Mouse (Mus musculus): ENCODE results near the gene Dll4. TPM values are rescaled to one million over a fixed set of nuclear protein-coding genes. Genes with fewer than 3 reads are reported as not detected.
A peak's percentile ranks its signal among the peaks of the same experiment; 100 is the strongest.

Gene Dll4
- polyA plus RNA-seq (2015; fragmentation: Nextera tagmentation; extraction: Ambion mirVana), result 4.0 and 4.1 TPM in 2 replicates

DNA sequence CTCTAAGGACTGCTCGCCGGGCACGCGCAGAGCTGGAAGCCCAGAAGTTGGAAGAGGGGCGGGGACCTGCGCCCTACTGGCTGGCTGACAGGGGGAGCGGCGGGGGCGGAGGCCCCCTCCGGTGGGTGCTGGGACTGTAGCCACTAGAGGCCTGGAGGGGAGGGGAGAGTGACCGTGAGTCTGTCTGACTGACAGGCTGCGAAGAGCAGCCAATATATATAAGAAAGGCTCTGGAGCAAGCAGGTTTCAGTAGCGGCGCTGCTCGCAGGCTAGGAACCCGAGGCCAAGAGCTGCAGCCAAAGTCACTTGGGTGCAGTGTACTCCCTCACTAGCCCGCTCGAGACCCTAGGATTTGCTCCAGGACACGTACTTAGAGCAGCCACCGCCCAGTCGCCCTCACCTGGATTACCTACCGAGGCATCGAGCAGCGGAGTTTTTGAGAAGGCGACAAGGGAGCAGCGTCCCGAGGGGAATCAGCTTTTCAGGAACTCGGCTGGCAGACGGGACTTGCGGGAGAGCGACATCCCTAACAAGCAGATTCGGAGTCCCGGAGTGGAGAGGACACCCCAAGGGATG is at the start of gene Dll4:
Gene Dll4 (plus strand): TSS at position 217 of the 576 bp plus-strand sequence.
- Histone ChIP-seq H3K27me3 (peaks cover 86% of the 10 kb centered on the region), H3K4me3 (peak within 1 kb of the TSS; percentile 46), H3K9me3 (no peaks in the 10 kb centered on the region), H3K36me3 (no peaks in the 10 kb centered on the region), H3K27ac (replicated peaks) (no peak within 1 kb of the TSS), H3K4me1 (peaks cover 85% of the 10 kb centered on the region), H3K4me2 (replicated peaks) (peak within 1 kb of the TSS; percentile 68), H3K9ac (replicated peaks) (peak within 1 kb of the TSS; percentile 41)
- under 1% methylated on average over 33 of the region's 33 CpGs for WGBS
- no peak for ATAC-seq (replicated peaks)

DNA sequence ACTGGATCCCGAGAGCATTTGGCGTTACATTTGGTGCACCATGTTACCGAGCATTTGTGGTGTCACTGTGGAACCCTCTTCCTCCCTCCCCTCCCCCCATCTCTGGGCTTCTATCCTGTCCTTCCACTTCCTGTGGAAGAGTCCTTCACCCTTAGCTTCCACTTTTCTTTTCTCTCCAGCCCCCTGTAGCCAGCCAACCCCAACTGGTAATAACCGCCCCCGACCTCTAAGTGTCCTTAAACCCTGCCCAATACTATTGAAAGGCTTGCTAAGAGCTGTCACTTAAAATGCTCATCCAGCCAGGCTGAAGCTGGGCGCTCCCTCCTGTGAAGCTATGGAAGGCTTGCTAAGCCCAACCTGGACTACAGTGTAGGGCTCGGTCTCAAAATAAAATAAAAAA is 48.7 kb upstream of the Dll4 start:
- H3K4me3 ChIP-seq, result no peak overlapping the region
- H3K27me3 ChIP-seq, result 0 out of 2 replicates have a peak, but pooled peaks cover 4% of the 10 kb centered on the region
- H3K27ac ChIP-seq (replicated peaks), result no peak overlapping the region
- no peak overlapping the region for H3K9ac ChIP-seq (replicated peaks)
- no peaks in the 10 kb centered on the region for H3K36me3 ChIP-seq
- 83% methylated on average over 7 of the region's 7 CpGs for WGBS
- no peak for ATAC-seq (replicated peaks)
- H3K4me2 ChIP-seq (replicated peaks), result no peak overlapping the region
- H3K4me1 ChIP-seq, result no peaks in the 10 kb centered on the region
- H3K9me3 ChIP-seq, result no peaks in the 10 kb centered on the region

DNA sequence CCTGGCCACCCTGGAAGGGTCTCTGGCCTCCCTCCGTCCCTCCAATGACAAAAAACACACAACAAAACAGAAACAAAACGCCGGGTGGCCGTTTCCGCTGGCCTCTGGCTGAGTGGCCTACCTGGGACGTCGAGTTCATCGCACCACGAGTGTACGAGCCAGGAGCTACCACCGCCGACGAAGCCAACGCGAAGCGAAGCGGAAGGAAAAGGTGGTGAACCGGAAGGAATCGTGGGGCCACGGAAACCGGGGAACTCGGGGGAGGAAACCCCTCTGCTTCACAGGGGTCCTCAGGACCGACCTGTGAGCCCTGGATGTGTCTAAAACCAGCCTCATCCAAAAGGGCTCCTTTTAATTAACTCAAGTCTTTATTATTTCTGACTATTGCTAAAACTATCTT is 47.8 kb upstream of the Dll4 start:
- Histone ChIP-seq H3K4me1 (no peaks in the 10 kb centered on the region), H3K4me3 (no peak overlapping the region), H3K27ac (replicated peaks) (no peak overlapping the region), H3K36me3 (no peaks in the 10 kb centered on the region), H3K9ac (replicated peaks) (no peak overlapping the region), H3K27me3 (0 out of 2 replicates have a peak, but pooled peaks cover 2% of the 10 kb centered on the region), H3K4me2 (replicated peaks) (no peak overlapping the region), H3K9me3 (no peaks in the 10 kb centered on the region)
- no peak for ATAC-seq (replicated peaks)
- 88% methylated on average over 23 of the region's 23 CpGs for WGBS

DNA sequence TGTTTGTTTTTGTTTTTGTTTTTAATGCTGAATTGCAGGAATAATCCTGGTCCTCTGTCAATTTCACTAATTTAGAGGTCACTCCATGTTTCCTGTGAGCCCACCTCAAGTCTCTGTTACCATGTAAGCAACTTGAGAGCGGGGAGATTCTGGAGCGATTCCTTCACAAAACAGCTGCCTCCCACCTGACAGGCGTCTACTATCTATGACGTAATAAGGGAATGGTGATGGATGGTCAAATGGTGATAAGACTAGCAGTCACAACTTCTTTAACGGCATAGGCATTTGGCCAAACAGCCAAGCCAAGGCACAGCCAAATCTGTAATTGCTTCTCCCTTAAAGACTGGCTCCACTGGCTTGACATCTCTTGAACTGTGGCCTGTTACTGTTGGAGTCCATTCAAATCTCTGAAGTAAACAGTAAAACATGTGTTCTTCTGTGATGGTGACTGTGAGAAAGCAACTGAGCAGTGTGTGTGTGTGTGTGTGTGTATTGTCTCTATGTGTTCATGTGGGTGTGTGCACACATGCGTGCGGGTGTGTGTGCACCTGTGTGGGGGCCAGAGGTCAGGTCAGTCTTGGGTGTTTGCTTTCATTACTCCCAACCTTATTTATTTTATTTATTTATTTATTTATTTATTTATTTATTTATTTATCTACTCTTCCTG is 43.6 kb upstream of the Dll4 start:
- no peak overlapping the region for H3K9ac ChIP-seq (replicated peaks)
- no peak overlapping the region for H3K27ac ChIP-seq (replicated peaks)
- no peaks in the 10 kb centered on the region for H3K27me3 ChIP-seq
- H3K36me3 ChIP-seq, result no peaks in the 10 kb centered on the region
- no peak overlapping the region for H3K4me2 ChIP-seq (replicated peaks)
- no peak overlapping the region for H3K4me3 ChIP-seq
- WGBS, result 89% methylated on average over 7 of the region's 7 CpGs
- ATAC-seq (replicated peaks), result no peak
- no peaks in the 10 kb centered on the region for H3K4me1 ChIP-seq
- H3K9me3 ChIP-seq, result no peaks in the 10 kb centered on the region

DNA sequence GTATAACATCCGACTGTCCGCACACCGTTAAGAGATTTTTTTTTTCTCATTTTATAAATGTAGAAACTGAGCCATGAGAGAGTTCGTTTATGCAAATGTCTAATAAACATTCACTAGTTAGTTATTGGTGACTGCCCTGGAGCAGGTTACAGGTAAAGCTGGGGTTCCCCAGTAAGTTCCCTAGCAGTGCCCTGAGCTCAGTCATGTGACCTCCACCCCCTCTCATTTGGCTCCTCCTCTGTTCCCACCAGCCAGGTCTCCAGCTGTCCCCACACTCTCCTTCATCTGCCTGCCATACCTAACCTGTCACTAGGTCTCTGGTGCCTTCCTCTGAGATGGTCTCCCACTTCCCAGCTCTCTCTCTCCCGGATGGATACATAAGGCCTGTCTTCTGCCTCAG is 38.2 kb upstream of the Dll4 start:
- H3K27ac ChIP-seq (replicated peaks), result no peak overlapping the region
- WGBS, result 94% methylated on average over 5 of the region's 5 CpGs
- no peak for ATAC-seq (replicated peaks)
- no peaks in the 10 kb centered on the region for H3K9me3 ChIP-seq
- H3K36me3 ChIP-seq, result peaks cover 10% of the 10 kb centered on the region
- 0 out of 2 replicates have a peak overlapping the region, but pooled peaks have one; percentile 70 for H3K9ac ChIP-seq (replicated peaks)
- H3K4me1 ChIP-seq, result peaks cover 21% of the 10 kb centered on the region
- no peak overlapping the region for H3K4me3 ChIP-seq
- no peak overlapping the region for H3K4me2 ChIP-seq (replicated peaks)
- no peaks in the 10 kb centered on the region for H3K27me3 ChIP-seq

DNA sequence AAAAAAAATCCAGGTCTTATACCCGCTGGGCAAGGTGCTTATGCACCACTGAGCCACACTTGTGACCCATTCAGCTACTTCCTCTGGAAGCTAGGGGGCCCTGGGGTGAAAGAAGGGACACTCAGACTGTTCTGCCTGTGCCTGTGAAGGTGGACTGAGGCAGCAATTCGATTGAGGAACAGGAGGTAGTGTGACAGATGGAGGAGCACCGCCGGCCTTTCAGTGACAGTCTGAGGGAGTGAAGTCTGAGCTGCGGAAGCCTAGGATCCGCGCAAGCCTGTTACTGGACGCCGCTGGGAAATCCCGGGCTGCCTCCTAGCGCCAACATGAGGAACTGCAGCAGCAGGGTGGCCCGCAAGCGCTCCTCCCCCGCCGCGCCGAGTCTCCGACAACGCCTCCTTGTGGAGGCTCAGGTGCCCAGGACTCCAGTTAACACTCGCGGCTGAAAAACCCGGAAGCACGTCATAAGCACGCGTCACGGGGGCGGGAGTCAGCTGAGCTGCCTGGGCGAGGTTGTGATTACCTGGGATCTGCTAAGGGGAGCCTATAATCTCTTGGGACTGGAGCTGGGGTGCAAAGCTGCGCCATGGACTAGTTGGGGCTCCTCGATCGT is 37.2 kb upstream of the Dll4 start, which contains the start of gene Vps18:
Gene Vps18 (plus strand): TSS at position 471 of the 613 bp plus-strand sequence.
- no peaks in the 10 kb centered on the region for H3K9me3 ChIP-seq
- peak within 1 kb of the TSS; percentile 70 for H3K9ac ChIP-seq (replicated peaks)
- peak within 1 kb of the TSS; percentile 73 for H3K4me2 ChIP-seq (replicated peaks)
- H3K27ac ChIP-seq (replicated peaks), result peak within 1 kb of the TSS; percentile 76
- under 1% methylated on average over 29 of the region's 31 CpGs for WGBS
- H3K36me3 ChIP-seq, result peaks cover 19% of the 10 kb centered on the region
- peak within 1 kb of the TSS; percentile 76 for H3K4me3 ChIP-seq
- H3K4me1 ChIP-seq, result peaks cover 21% of the 10 kb centered on the region
- no peaks in the 10 kb centered on the region for H3K27me3 ChIP-seq
- peak; percentile 97 for ATAC-seq (replicated peaks)

DNA sequence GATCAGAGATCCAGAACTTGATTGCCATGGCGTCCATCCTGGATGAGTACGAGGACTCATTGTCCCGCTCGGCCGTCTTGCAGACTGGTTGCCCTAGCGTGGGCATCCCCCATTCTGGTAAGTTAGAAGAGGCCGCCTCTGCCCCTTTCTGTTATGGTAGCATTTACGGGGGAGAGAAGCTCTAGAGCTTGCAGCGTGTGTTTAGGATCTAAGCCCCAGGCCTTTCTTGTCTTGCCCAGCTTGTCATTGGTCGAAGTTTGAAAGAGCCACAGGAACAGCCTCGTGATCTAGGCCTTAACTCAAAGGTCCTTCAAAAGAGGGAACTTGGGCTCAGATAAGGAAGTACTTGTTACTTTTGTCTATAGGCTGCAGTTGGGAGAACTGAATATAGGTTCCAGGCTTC is 36.6 kb upstream of the Dll4 start:
- no peaks in the 10 kb centered on the region for H3K27me3 ChIP-seq
- peak overlapping the region; percentile 70 for H3K9ac ChIP-seq (replicated peaks)
- peak overlapping the region; percentile 58 for H3K27ac ChIP-seq (replicated peaks)
- H3K9me3 ChIP-seq, result no peaks in the 10 kb centered on the region
- peaks cover 26% of the 10 kb centered on the region for H3K36me3 ChIP-seq
- peaks cover 21% of the 10 kb centered on the region for H3K4me1 ChIP-seq
- peak overlapping the region; percentile 76 for H3K4me3 ChIP-seq
- ATAC-seq (replicated peaks), result no peak
- peak overlapping the region; percentile 73 for H3K4me2 ChIP-seq (replicated peaks)
- WGBS, result 1% methylated on average over 11 of the region's 11 CpGs

DNA sequence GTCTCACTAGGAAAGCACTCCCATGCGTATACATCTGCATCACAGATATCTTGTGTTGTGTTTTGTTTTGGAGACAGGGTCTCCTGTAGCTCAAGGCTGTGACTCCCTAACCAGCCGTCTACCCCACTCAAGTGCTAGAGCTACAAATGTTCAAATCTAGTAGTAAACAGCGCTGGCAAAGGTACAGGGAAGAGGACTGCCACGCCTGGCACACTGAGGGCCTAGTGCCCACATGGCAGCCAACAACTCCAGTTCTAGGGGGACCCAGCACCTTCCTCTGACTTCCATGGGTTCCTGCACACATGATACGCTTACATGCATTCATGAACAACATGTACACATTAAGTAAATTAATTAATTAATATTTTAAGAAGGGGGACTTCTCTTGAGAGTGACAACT is 33.3 kb upstream of the Dll4 start:
- no peak overlapping the region for H3K4me3 ChIP-seq
- no peaks in the 10 kb centered on the region for H3K27me3 ChIP-seq
- no peak for ATAC-seq (replicated peaks)
- H3K9ac ChIP-seq (replicated peaks), result no peak overlapping the region
- peaks cover 48% of the 10 kb centered on the region for H3K36me3 ChIP-seq
- H3K27ac ChIP-seq (replicated peaks), result no peak overlapping the region
- H3K4me2 ChIP-seq (replicated peaks), result no peak overlapping the region
- H3K4me1 ChIP-seq, result peaks cover 21% of the 10 kb centered on the region
- H3K9me3 ChIP-seq, result no peaks in the 10 kb centered on the region
- WGBS, result 94% methylated on average over 5 of the region's 5 CpGs

DNA sequence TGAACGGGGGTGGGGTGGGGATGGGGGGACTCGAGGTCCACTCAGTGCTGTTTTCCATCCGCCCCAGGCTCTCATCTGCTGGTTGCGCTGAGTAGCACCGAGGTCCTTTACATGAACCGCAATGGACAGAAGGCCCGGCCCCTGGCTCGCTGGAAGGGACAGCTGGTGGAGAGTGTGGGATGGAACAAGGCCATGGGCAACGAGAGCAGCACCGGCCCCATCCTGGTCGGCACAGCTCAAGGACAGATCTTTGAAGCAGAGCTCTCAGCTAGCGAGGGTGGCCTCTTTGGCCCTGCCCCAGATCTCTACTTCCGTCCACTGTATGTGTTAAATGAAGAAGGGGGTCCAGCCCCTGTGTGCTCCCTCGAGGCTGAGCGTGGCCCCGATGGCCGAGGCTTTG is 32.7 kb upstream of the Dll4 start:
- Histone ChIP-seq H3K27me3 (no peaks in the 10 kb centered on the region), H3K9ac (replicated peaks) (no peak overlapping the region), H3K36me3 (peaks cover 53% of the 10 kb centered on the region), H3K27ac (replicated peaks) (no peak overlapping the region), H3K9me3 (no peaks in the 10 kb centered on the region), H3K4me1 (peaks cover 20% of the 10 kb centered on the region), H3K4me3 (no peak overlapping the region), H3K4me2 (replicated peaks) (no peak overlapping the region)
- WGBS, result 93% methylated on average over 17 of the region's 17 CpGs
- ATAC-seq (replicated peaks), result no peak

DNA sequence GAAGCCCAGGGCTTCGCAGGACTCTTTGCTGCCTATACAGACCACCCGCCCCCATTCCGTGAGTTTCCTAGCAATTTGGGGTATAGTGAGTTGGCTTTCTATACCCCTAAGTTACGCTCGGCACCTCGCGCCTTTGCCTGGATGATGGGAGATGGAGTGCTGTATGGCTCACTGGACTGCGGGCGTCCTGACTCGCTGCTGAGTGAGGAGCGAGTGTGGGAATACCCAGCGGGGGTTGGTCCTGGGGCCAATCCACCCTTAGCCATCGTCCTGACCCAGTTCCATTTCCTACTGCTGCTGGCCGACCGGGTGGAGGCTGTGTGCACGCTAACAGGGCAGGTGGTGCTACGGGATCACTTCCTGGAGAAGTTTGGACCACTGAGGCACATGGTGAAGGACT is 32.3 kb upstream of the Dll4 start:
- no peak overlapping the region for H3K9ac ChIP-seq (replicated peaks)
- peaks cover 55% of the 10 kb centered on the region for H3K36me3 ChIP-seq
- WGBS, result 96% methylated on average over 17 of the region's 17 CpGs
- H3K4me3 ChIP-seq, result no peak overlapping the region
- peaks cover 16% of the 10 kb centered on the region for H3K4me1 ChIP-seq
- no peak for ATAC-seq (replicated peaks)
- H3K27ac ChIP-seq (replicated peaks), result no peak overlapping the region
- no peaks in the 10 kb centered on the region for H3K9me3 ChIP-seq
- H3K27me3 ChIP-seq, result no peaks in the 10 kb centered on the region
- H3K4me2 ChIP-seq (replicated peaks), result no peak overlapping the region

DNA sequence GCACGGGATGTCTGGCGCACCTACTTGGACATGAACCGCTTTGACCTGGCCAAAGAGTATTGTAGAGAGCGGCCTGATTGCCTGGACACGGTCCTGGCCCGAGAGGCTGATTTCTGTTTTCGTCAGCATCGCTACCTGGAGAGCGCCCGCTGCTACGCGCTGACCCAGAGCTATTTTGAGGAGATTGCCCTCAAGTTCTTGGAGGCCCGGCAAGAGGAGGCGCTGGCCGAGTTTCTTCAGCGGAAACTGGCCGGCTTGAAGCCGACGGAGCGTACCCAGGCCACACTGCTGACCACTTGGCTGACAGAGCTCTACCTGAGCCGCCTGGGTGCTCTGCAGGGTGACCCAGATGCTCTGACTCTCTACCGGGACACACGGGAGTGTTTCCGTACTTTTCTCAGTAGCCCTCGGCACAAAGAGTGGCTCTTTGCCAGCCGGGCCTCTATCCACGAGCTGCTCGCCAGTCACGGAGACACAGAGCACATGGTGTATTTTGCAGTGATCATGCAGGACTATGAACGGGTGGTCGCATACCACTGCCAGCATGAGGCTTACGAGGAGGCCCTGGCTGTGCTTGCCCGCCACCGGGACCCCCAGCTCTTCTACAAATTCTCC is 31.7 kb upstream of the Dll4 start:
- Histone ChIP-seq H3K27me3 (no peaks in the 10 kb centered on the region), H3K4me1 (peaks cover 16% of the 10 kb centered on the region), H3K27ac (replicated peaks) (no peak overlapping the region), H3K9me3 (no peaks in the 10 kb centered on the region), H3K4me3 (no peak overlapping the region), H3K4me2 (replicated peaks) (no peak overlapping the region), H3K9ac (replicated peaks) (no peak overlapping the region), H3K36me3 (peaks cover 60% of the 10 kb centered on the region)
- ATAC-seq (replicated peaks), result no peak
- 94% methylated on average over 34 of the region's 34 CpGs for WGBS

DNA sequence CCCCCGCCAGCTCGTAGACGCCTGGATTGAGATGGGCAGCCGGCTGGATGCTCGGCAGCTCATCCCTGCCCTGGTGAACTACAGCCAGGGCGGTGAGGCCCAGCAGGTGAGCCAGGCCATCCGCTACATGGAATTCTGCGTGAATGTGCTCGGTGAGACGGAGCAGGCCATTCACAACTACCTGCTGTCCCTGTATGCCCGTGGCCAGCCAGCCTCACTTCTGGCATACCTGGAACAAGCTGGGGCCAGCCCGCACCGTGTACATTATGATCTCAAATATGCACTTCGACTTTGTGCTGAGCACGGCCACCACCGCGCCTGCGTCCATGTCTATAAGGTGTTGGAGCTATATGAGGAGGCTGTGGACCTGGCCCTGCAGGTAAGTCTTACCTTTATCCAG is 31.2 kb upstream of the Dll4 start:
- H3K9ac ChIP-seq (replicated peaks), result no peak overlapping the region
- H3K9me3 ChIP-seq, result no peaks in the 10 kb centered on the region
- H3K27me3 ChIP-seq, result no peaks in the 10 kb centered on the region
- no peak overlapping the region for H3K4me3 ChIP-seq
- no peak overlapping the region for H3K27ac ChIP-seq (replicated peaks)
- 95% methylated on average over 18 of the region's 18 CpGs for WGBS
- peaks cover 11% of the 10 kb centered on the region for H3K4me1 ChIP-seq
- ATAC-seq (replicated peaks), result no peak
- H3K36me3 ChIP-seq, result peaks cover 66% of the 10 kb centered on the region
- no peak overlapping the region for H3K4me2 ChIP-seq (replicated peaks)

Measured in forebrain, embryonic 15.5 days (tissue).